Mouse (Mus musculus): ENCODE data around the gene Chmp6. TPM values are rescaled to one million over a fixed set of nuclear protein-coding genes. Genes with fewer than 3 reads are reported as not detected.

The Chmp6 gene
- total and polyA plus RNA-seq, 3 experiments, result 50.3 to 70.6 (median 59.7) TPM

GRCm38 (mm10) chr11:119866837-119867236 lies 46.4 kb upstream of the Chmp6 start:
- in situ Hi-C loops (cut with MboI; ENCODE audit: low pct_ligation_motif_present, low pct_unique_long_range_greater_than_20kb, low sequenced_read_pairs) (no loop called here), dilution Hi-C loops (cut with MboI; ENCODE audit: extremely low pct_ligation_motif_present, extremely low pct_unique_long_range_greater_than_20kb, low sequenced_read_pairs) (no loop called here)
- Histone ChIP-seq H3K4me3 (replicated peaks in 1 of 3; ENCODE audit: low read depth in 2 of 3, low read length in 2 of 3, poor library complexity in 1 of 3) (no peak overlapping the region), H3K4me1 (ENCODE audit: control insufficient read depth in 1 of 2, insufficient read depth in 2 of 2) (peaks cover 20 to 49% of the 10 kb centered on the region in 2 experiments), H3K4me2 (ENCODE audit: insufficient read depth, low read depth, poor library complexity, severe bottlenecking) (no peak overlapping the region), H3K27me3 (replicated peaks) (no peaks in the 10 kb centered on the region), H3K36me3 (replicated peaks in 1 of 2; ENCODE audit: control insufficient read depth in 1 of 2, insufficient read depth in 1 of 2, low read length in 1 of 2) (peaks cover 35 to 82% of the 10 kb centered on the region in 2 experiments), H3K27ac (ENCODE audit: insufficient read depth, low read depth) (no peak overlapping the region), H3K79me2 (replicated peaks; ENCODE audit: control insufficient read depth, extremely low read depth, insufficient read depth, poor library complexity, severe bottlenecking) (no peaks in the 10 kb centered on the region), H3K9me3 (replicated peaks; ENCODE audit: low read length) (no peaks in the 10 kb centered on the region), H3K9ac (ENCODE audit: insufficient read depth, low read depth) (no peak overlapping the region)
- DNase-seq (ENCODE audit: extremely low read depth), result no peak
- TF ChIP-seq UBTF (IDR thresholded peaks at IDR 0.05; ENCODE audit: low read depth, low read length), result no peak
- no peak for TF ChIP-seq ZMIZ1 (IDR thresholded peaks at IDR 0.05; ENCODE audit: low read depth, low read length)
- no peak for TF ChIP-seq KAT2A (IDR thresholded peaks at IDR 0.05; ENCODE audit: insufficient replicate concordance, low read length)
- no peak for TF ChIP-seq ELF1 (IDR thresholded peaks at IDR 0.05; ENCODE audit: low read depth, low read length)
- no peak for TF ChIP-seq TCF12 (IDR thresholded peaks at IDR 0.05; ENCODE audit: low read depth, low read length)
- TF ChIP-seq JUND (conservative IDR thresholded peaks at IDR 0.05; ENCODE audit: low read depth, low read length), result no peak
- no peak for TF ChIP-seq CHD1 (IDR thresholded peaks at IDR 0.05; ENCODE audit: low read depth, low read length)
- TF ChIP-seq MEF2A (IDR thresholded peaks at IDR 0.05; ENCODE audit: borderline replicate concordance, low read depth, low read length), result no peak
- TF ChIP-seq TBP (conservative IDR thresholded peaks at IDR 0.05; ENCODE audit: low read depth, low read length), result no peak
- TF ChIP-seq HCFC1 (IDR thresholded peaks at IDR 0.05; ENCODE audit: low read depth, low read length), result no peak

- H3K27ac ChIP-seq (ENCODE audit: insufficient read depth, low read depth), result no peak overlapping the region
- no peak overlapping the region for H3K9ac ChIP-seq (ENCODE audit: insufficient read depth, low read depth)
- H3K79me2 ChIP-seq (replicated peaks; ENCODE audit: control insufficient read depth, extremely low read depth, insufficient read depth, poor library complexity, severe bottlenecking), result no peaks in the 10 kb centered on the region
- no peaks in the 10 kb centered on the region for H3K9me3 ChIP-seq (replicated peaks; ENCODE audit: low read length)
- no peaks in the 10 kb centered on the region for H3K27me3 ChIP-seq (replicated peaks)
- peaks cover 9 to 39% of the 10 kb centered on the region in 2 experiments for H3K4me1 ChIP-seq (ENCODE audit: control insufficient read depth in 1 of 2, insufficient read depth in 2 of 2)
- H3K4me2 ChIP-seq (ENCODE audit: insufficient read depth, low read depth, poor library complexity, severe bottlenecking), result no peak overlapping the region
- dilution Hi-C loops (cut with MboI; ENCODE audit: extremely low pct_ligation_motif_present, extremely low pct_unique_long_range_greater_than_20kb, low sequenced_read_pairs), result no loop called here
- TF ChIP-seq SMC3 (IDR thresholded peaks at IDR 0.05; ENCODE audit: low read depth, low read length), result no peak
- TF ChIP-seq NRF1 (IDR thresholded peaks at IDR 0.05; ENCODE audit: low read depth, low read length), result no peak
- TF ChIP-seq POLR2AphosphoS2 (IDR thresholded peaks at IDR 0.05; ENCODE audit: low read depth, low read length), result no peak
- no peak for TF ChIP-seq ZNF384 (IDR thresholded peaks at IDR 0.05; ENCODE audit: low read depth, low read length)
- no peak for TF ChIP-seq TBP (conservative IDR thresholded peaks at IDR 0.05; ENCODE audit: low read depth, low read length)
- TF ChIP-seq ETS1 (conservative IDR thresholded peaks at IDR 0.05; ENCODE audit: low read depth, low read length), result no peak
- no peak for TF ChIP-seq NELFE (IDR thresholded peaks at IDR 0.05; ENCODE audit: low read depth, low read length)
- no peak for TF ChIP-seq HCFC1 (IDR thresholded peaks at IDR 0.05; ENCODE audit: low read depth, low read length)
- no peak for TF ChIP-seq TCF12 (IDR thresholded peaks at IDR 0.05; ENCODE audit: low read depth, low read length)
- no peak for TF ChIP-seq RAD21 (IDR thresholded peaks at IDR 0.05; ENCODE audit: low read depth, low read length)
- TF ChIP-seq MEF2A (IDR thresholded peaks at IDR 0.05; ENCODE audit: borderline replicate concordance, low read depth, low read length), result no peak
- DNase-seq (ENCODE audit: extremely low read depth), result no peak
- no peak overlapping the region for H3K4me3 ChIP-seq (replicated peaks in 1 of 3; ENCODE audit: low read depth in 2 of 3, low read length in 2 of 3, poor library complexity in 1 of 3)
- in situ Hi-C loops (cut with MboI; ENCODE audit: low pct_ligation_motif_present, low pct_unique_long_range_greater_than_20kb, low sequenced_read_pairs), result no loop called here
- H3K36me3 ChIP-seq (replicated peaks in 1 of 2; ENCODE audit: control insufficient read depth in 1 of 2, insufficient read depth in 1 of 2, low read length in 1 of 2), result peaks cover 46 to 86% of the 10 kb centered on the region in 2 experiments
These were observed 45.1 kb upstream of the Chmp6 start for GRCm38 (mm10) chr11:119868138-119868537.
